8 mouse cellular contexts compared by ENCODE assay signal in genomic region chr7:80075946-80076583, GRCm38 (mm10). TPM values are rescaled to one million over a fixed set of nuclear protein-coding genes. Genes with fewer than 3 reads are reported as not detected.
DNase-seq lines count a peak whose midpoint lies in the region; ATAC-seq and TF ChIP-seq lines count a peak whose summit lies in the region.
"Had no signal": no experiment of that assay in that cellular context is flagged by ENCODE, and none has a peak within 500 bp of the region (broad histone marks: within the 10 kb centered on the region; RNA-seq: fewer than 3 reads in every experiment).

No protein-coding gene starts in this region.

- H3K4me2 ChIP-seq in lung, embryonic 15.5 days, result no peak overlapping the region
- H3K4me2 ChIP-seq in embryonic facial prominence, embryonic 15.5 days (replicated peaks), result no peak overlapping the region
- H3K4me2 ChIP-seq in limb, embryonic 15.5 days, result no peak overlapping the region

- no peak overlapping the region for H3K9ac ChIP-seq in lung, embryonic 15.5 days
- H3K9ac ChIP-seq in embryonic facial prominence, embryonic 15.5 days, result no peak overlapping the region
- no peak overlapping the region for H3K9ac ChIP-seq in limb, embryonic 15.5 days

- no peaks in the 10 kb centered on the region for H3K36me3 ChIP-seq in lung, embryonic 15.5 days
- H3K36me3 ChIP-seq in embryonic facial prominence, embryonic 15.5 days, result no peaks in the 10 kb centered on the region
- H3K36me3 ChIP-seq in limb, embryonic 15.5 days, result peaks cover 2% of the 10 kb centered on the region

- H3K27ac ChIP-seq in lung, embryonic 15.5 days, result peak overlapping the region; percentile 76
- H3K27ac ChIP-seq in embryonic facial prominence, embryonic 15.5 days (replicated peaks), result 0 out of 2 replicates have a peak overlapping the region, but pooled peaks have one; percentile 28
- peak overlapping the region; percentile 22; the same call in 1 of the 2 replicates for H3K27ac ChIP-seq in limb, embryonic 15.5 days
- H3K27ac ChIP-seq in olfactory bulb, adult 2 months (ENCODE audit: insufficient read depth, low read depth, low read length), result peak overlapping the region; percentile 16; the same call in 1 of the 2 replicates

- 30% methylated on average over 4 of the region's 4 CpGs for WGBS in lung, embryonic 15.5 days
- WGBS in embryonic facial prominence, embryonic 15.5 days, result 41% methylated on average over 4 of the region's 4 CpGs
- WGBS in limb, embryonic 15.5 days, result 32% methylated on average over 4 of the region's 4 CpGs
- 34% methylated on average over 4 of the region's 4 CpGs for WGBS in olfactory bulb, adult 2 months

- no peak for TF ChIP-seq POLR2A in olfactory bulb, adult 2 months (IDR thresholded peaks at IDR 0.05; ENCODE audit: insufficient read depth, low read depth, low read length)

- TF ChIP-seq CTCF in olfactory bulb, adult 2 months (IDR thresholded peaks at IDR 0.05; ENCODE audit: insufficient read depth, low read depth, low read length), result no peak

- DNase-seq in lung, postnatal 10 days, result no peak
- DNase-seq in frontal cortex, postnatal 10 days (ENCODE audit: low spot score in 2 of 2), result no peak
- no peak for DNase-seq in cerebellum, adult 11 months
- DNase-seq: thymus, postnatal 4 days had no signal

- no peak overlapping the region for H3K4me3 ChIP-seq in lung, embryonic 15.5 days
- no peak overlapping the region for H3K4me3 ChIP-seq in embryonic facial prominence, embryonic 15.5 days (replicated peaks)
- no peak overlapping the region for H3K4me3 ChIP-seq in limb, embryonic 15.5 days
- no peak overlapping the region for H3K4me3 ChIP-seq in olfactory bulb, adult 2 months (ENCODE audit: insufficient read depth, low read depth, low read length)

- no peak for ATAC-seq in lung, embryonic 15.5 days (ENCODE audit: borderline replicate concordance, extremely low read depth, low FRiP score, low TSS enrichment)
- no peak for ATAC-seq in embryonic facial prominence, embryonic 15.5 days (ENCODE audit: insufficient number of reproducible peaks, low FRiP score, low TSS enrichment, low read depth)
- ATAC-seq in limb, embryonic 15.5 days (ENCODE audit: insufficient number of reproducible peaks, low FRiP score, low TSS enrichment, low read depth), result no peak

- H3K27me3 ChIP-seq in lung, embryonic 15.5 days, result no peaks in the 10 kb centered on the region
- no peaks in the 10 kb centered on the region for H3K27me3 ChIP-seq in embryonic facial prominence, embryonic 15.5 days
- H3K27me3 ChIP-seq in limb, embryonic 15.5 days, result no peaks in the 10 kb centered on the region

- peaks cover 73% of the 10 kb centered on the region for H3K4me1 ChIP-seq in lung, embryonic 15.5 days
- H3K4me1 ChIP-seq in embryonic facial prominence, embryonic 15.5 days, result peaks cover 73% of the 10 kb centered on the region
- H3K4me1 ChIP-seq in limb, embryonic 15.5 days, result peaks cover 52% of the 10 kb centered on the region
- peaks cover 64% of the 10 kb centered on the region for H3K4me1 ChIP-seq in olfactory bulb, adult 2 months (ENCODE audit: control insufficient read depth, insufficient read depth, low read length)

- no peaks in the 10 kb centered on the region for H3K9me3 ChIP-seq in lung, embryonic 15.5 days
- no peaks in the 10 kb centered on the region for H3K9me3 ChIP-seq in embryonic facial prominence, embryonic 15.5 days (replicated peaks)
- no peaks in the 10 kb centered on the region for H3K9me3 ChIP-seq in limb, embryonic 15.5 days

RNA-seq across cellular contexts. Expression of gene Idh2, which starts 39.1 kb away (rescaled TPM):
- 690 and 692 TPM in 2 replicates for polyA plus RNA-seq in lung, embryonic 15.5 days (2015; fragmentation: Nextera tagmentation; extraction: Ambion mirVana)
- polyA plus RNA-seq in embryonic facial prominence, embryonic 15.5 days (2015; fragmentation: Nextera tagmentation; extraction: Ambion mirVana), result 546 and 574 TPM in 2 replicates
- 546 and 644 TPM in 2 replicates for polyA plus RNA-seq in limb, embryonic 15.5 days (2015; fragmentation: Nextera tagmentation; extraction: Ambion mirVana)
- polyA plus RNA-seq in olfactory bulb, adult 2 months (2012; ENCODE audit: insufficient read depth, insufficient read length, low replicate concordance, missing spikeins), result not detected in 2 replicates

RNA-seq across cellular contexts. Expression of gene Zfp710, which starts 51.5 kb away (rescaled TPM):
- polyA plus RNA-seq in lung, embryonic 15.5 days (2015; fragmentation: Nextera tagmentation; extraction: Ambion mirVana), result 15.5 and 17.6 TPM in 2 replicates
- polyA plus RNA-seq in embryonic facial prominence, embryonic 15.5 days (2015; fragmentation: Nextera tagmentation; extraction: Ambion mirVana), result 22.0 and 22.9 TPM in 2 replicates
- 16.9 and 18.9 TPM in 2 replicates for polyA plus RNA-seq in limb, embryonic 15.5 days (2015; fragmentation: Nextera tagmentation; extraction: Ambion mirVana)
- not detected in 2 replicates for polyA plus RNA-seq in olfactory bulb, adult 2 months (2012; ENCODE audit: insufficient read depth, insufficient read length, low replicate concordance, missing spikeins)

Comparison
In these comparisons a context has a peak if more than half of its experiments do, and no peak if none do; other contexts are left out.
1. H3K27ac ChIP-seq: peak in every context shown above with its lines; median percentile 76 in lung, embryonic 15.5 days; 28 in embryonic facial prominence, embryonic 15.5 days; 22 in limb, embryonic 15.5 days; 16 in olfactory bulb, adult 2 months.